Mouse (Mus musculus): Measurements from ENCODE around the gene Optn. TPM values are rescaled to one million over a fixed set of nuclear protein-coding genes. Genes with fewer than 3 reads are reported as not detected.

The Optn gene
- polyA plus RNA-seq, 1 experiment from 2014 or later: 41.0 TPM

DNA sequence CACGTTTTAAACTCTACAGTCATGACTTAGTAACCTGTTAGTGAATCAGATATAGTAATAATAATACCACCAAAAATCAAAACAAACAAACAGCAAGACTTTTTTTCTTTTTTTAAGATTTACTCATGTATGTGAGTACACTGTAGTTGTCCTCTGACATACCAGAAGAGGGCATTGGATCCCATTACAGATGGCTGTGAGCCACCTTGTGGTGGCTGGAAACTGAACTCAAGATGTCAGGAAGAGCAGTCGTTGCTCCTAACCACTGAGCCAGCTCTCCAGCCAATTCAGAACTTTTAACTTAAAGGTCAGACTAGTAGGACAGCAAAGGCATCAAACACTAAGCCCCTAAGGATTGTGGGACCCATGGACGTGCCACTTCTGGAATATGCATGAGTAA is 64.9 kb downstream of the Optn start:
- no peak overlapping the region for H3K4me3 ChIP-seq (ENCODE audit: low read depth, low read length)
- H3K4me1 ChIP-seq (ENCODE audit: insufficient read depth): peaks cover 6% of the 10 kb centered on the region; the same call in 1 of the 2 replicates
- ATAC-seq (no peak), DNase-seq (no peak)
- H3K36me3 ChIP-seq (replicated peaks; ENCODE audit: insufficient read depth, low read length): peaks cover 52% of the 10 kb centered on the region
- no peak overlapping the region for H3K4me2 ChIP-seq (ENCODE audit: low read depth, low read length)
- H3K9ac ChIP-seq (replicated peaks): no peak overlapping the region
- no peaks in the 10 kb centered on the region for H3K27me3 ChIP-seq (ENCODE audit: insufficient read depth, low read length)
- H3K27ac ChIP-seq (ENCODE audit: low read depth): no peak overlapping the region
- TF ChIP-seq CTCF (IDR thresholded peaks at IDR 0.05; ENCODE audit: low read depth) (peak; percentile 61), EP300 (IDR thresholded peaks at IDR 0.05; ENCODE audit: low read depth) (no peak)
- no peaks in the 10 kb centered on the region for H3K9me3 ChIP-seq (ENCODE audit: low read length)
- WGBS (ENCODE audit: insufficient replicate concordance): 67% methylated on average over 3 of the region's 3 CpGs

DNA sequence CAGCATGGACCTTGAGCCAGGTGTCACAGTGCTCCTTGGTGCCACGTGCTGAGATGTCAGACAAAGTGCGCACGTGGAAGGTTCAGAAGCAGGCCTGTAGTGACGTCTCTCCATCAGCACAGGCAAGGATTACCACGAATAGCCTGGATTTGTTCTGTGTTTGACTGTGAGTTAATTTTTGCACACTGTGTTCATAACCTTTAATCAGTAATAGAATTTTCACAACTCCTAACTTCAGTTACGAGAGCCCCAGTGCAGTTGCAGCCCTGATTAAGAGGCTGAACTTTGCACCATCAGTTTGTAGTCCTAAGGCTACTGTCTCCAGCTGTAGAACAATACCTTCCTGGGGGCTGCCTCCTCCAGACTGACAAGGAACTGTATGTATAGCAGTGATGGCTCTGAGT is 67.4 kb downstream of the Optn start:
- TF ChIP-seq EP300 (IDR thresholded peaks at IDR 0.05; ENCODE audit: low read depth) (peak; percentile 58), CTCF (IDR thresholded peaks at IDR 0.05; ENCODE audit: low read depth) (no peak)
- Histone ChIP-seq H3K27me3 (ENCODE audit: insufficient read depth, low read length) (no peaks in the 10 kb centered on the region), H3K4me1 (ENCODE audit: insufficient read depth) (peaks cover 6% of the 10 kb centered on the region; the same call in 1 of the 2 replicates), H3K9me3 (ENCODE audit: low read length) (no peaks in the 10 kb centered on the region), H3K36me3 (replicated peaks; ENCODE audit: insufficient read depth, low read length) (peaks cover 55% of the 10 kb centered on the region), H3K4me3 (ENCODE audit: low read depth, low read length) (no peak overlapping the region), H3K27ac (ENCODE audit: low read depth) (peak overlapping the region; percentile 88), H3K4me2 (ENCODE audit: low read depth, low read length) (no peak overlapping the region), H3K9ac (replicated peaks) (no peak overlapping the region)
- 77% methylated on average over 6 of the region's 6 CpGs for WGBS (ENCODE audit: insufficient replicate concordance)
- peak; percentile 95 for ATAC-seq
- peak; percentile 52 for DNase-seq

DNA sequence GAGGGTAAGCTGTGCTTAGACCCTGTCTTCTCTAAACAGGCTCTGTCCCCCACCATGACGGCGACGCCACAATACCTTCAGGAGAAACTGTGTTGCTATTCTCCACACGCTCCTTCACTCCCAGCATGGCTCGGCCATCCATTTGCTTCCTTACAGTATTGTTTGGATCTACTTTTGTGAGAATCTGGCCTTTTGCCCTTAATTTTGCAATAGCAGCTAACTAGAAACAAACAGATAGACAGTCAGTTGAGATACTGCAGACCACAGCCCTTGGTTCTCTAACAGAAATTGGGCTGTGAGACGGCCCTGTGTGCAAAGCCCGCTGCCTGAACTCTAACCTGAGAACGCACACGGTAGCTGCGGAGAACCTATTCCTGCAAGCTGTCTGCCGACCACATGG is 68.2 kb downstream of the Optn start:
- no peak for TF ChIP-seq EP300 (IDR thresholded peaks at IDR 0.05; ENCODE audit: low read depth)
- TF ChIP-seq CTCF (IDR thresholded peaks at IDR 0.05; ENCODE audit: low read depth): no peak
- WGBS (ENCODE audit: insufficient replicate concordance): 76% methylated on average over 11 of the region's 11 CpGs
- H3K9me3 ChIP-seq (ENCODE audit: low read length): no peaks in the 10 kb centered on the region
- ATAC-seq (peak; percentile 8; the same call in 1 of the 2 replicates), DNase-seq (no peak)
- H3K36me3 ChIP-seq (replicated peaks; ENCODE audit: insufficient read depth, low read length): peaks cover 55% of the 10 kb centered on the region
- H3K9ac ChIP-seq (replicated peaks): no peak overlapping the region
- H3K4me3 ChIP-seq (ENCODE audit: low read depth, low read length): no peak overlapping the region
- H3K27ac ChIP-seq (ENCODE audit: low read depth): peak overlapping the region; percentile 46; the same call in 1 of the 2 replicates
- H3K4me1 ChIP-seq (ENCODE audit: insufficient read depth): peaks cover 6% of the 10 kb centered on the region; the same call in 1 of the 2 replicates
- no peak overlapping the region for H3K4me2 ChIP-seq (ENCODE audit: low read depth, low read length)
- no peaks in the 10 kb centered on the region for H3K27me3 ChIP-seq (ENCODE audit: insufficient read depth, low read length)

DNA sequence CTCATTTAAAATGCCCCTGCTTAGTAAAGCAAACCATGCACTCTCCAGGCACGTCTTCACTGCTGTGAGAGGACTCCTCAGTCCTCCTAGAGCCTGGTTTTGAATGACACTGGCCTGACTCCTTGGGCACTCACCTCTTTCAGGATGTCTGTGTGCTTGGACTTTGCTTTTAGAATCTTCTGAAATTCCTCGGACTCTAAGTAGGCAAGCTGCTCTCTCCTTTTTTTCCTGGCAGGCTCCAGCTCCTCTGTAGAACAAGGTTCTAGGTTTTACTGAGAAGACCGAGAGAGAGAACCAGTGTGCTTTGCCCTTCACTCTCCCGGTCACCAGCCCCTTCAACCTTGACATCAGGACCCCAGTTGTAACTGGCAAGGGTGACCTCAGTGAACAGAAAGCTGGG is 69.4 kb downstream of the Optn start:
- H3K4me3 ChIP-seq (ENCODE audit: low read depth, low read length): no peak overlapping the region

DNA sequence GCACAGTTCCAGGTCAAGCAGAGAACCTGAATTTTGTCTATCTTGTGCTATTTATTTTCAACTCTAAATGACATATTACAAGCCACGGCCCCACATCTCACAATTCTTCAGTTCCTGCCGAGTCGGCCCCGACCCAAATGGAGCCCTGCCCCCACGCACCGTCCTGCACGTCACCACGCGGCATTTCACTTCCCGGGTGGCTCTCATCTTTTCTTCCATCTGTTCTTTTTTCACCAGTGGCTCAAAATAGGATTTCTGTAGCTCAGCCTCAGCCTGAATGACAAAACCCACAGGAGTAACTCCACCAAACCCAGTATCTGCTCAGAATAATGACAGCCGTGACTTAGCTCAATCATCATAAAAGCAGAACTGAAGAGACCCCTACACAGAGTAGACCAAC is 70.3 kb downstream of the Optn start:
- H3K27ac ChIP-seq (ENCODE audit: low read depth): no peak overlapping the region
- H3K36me3 ChIP-seq (replicated peaks; ENCODE audit: insufficient read depth, low read length): peaks cover 55% of the 10 kb centered on the region
- no peak overlapping the region for H3K9ac ChIP-seq (replicated peaks)
- H3K4me3 ChIP-seq (ENCODE audit: low read depth, low read length): no peak overlapping the region
- H3K27me3 ChIP-seq (ENCODE audit: insufficient read depth, low read length): no peaks in the 10 kb centered on the region
- TF ChIP-seq EP300 (IDR thresholded peaks at IDR 0.05; ENCODE audit: low read depth): no peak
- H3K9me3 ChIP-seq (ENCODE audit: low read length): no peaks in the 10 kb centered on the region
- 92% methylated on average over 11 of the region's 11 CpGs for WGBS (ENCODE audit: insufficient replicate concordance)
- peaks cover 6% of the 10 kb centered on the region; the same call in 1 of the 2 replicates for H3K4me1 ChIP-seq (ENCODE audit: insufficient read depth)
- DNase-seq (no peak), ATAC-seq (no peak)
- H3K4me2 ChIP-seq (ENCODE audit: low read depth, low read length): no peak overlapping the region

More for the DNA sequence above, 69.4 kb downstream of the Optn start:
- H3K9me3 ChIP-seq (ENCODE audit: low read length): no peaks in the 10 kb centered on the region
- 92% methylated on average over 4 of the region's 4 CpGs for WGBS (ENCODE audit: insufficient replicate concordance)
- H3K4me1 ChIP-seq (ENCODE audit: insufficient read depth): peaks cover 6% of the 10 kb centered on the region; the same call in 1 of the 2 replicates
- H3K27me3 ChIP-seq (ENCODE audit: insufficient read depth, low read length): no peaks in the 10 kb centered on the region
- H3K4me2 ChIP-seq (ENCODE audit: low read depth, low read length): no peak overlapping the region
- no peak overlapping the region for H3K9ac ChIP-seq (replicated peaks)
- DNase-seq (no peak), ATAC-seq (no peak)
- peaks cover 60% of the 10 kb centered on the region for H3K36me3 ChIP-seq (replicated peaks; ENCODE audit: insufficient read depth, low read length)
- TF ChIP-seq CTCF (IDR thresholded peaks at IDR 0.05; ENCODE audit: low read depth) (no peak), EP300 (IDR thresholded peaks at IDR 0.05; ENCODE audit: low read depth) (no peak)
- no peak overlapping the region for H3K27ac ChIP-seq (ENCODE audit: low read depth)

GRCm38 (mm10) chr2:4988826-4989424 is 74.9 kb downstream of the Optn start:
- no peak overlapping the region for H3K9ac ChIP-seq (replicated peaks)
- H3K27me3 ChIP-seq (ENCODE audit: insufficient read depth, low read length): no peaks in the 10 kb centered on the region
- no peak overlapping the region for H3K27ac ChIP-seq (ENCODE audit: low read depth)
- H3K9me3 ChIP-seq (ENCODE audit: low read length): no peaks in the 10 kb centered on the region
- DNase-seq (no peak), ATAC-seq (0 out of 2 replicates have a peak, but pooled peaks have one; percentile 44)
- no peak overlapping the region for H3K4me2 ChIP-seq (ENCODE audit: low read depth, low read length)
- TF ChIP-seq EP300 (IDR thresholded peaks at IDR 0.05; ENCODE audit: low read depth) (no peak), CTCF (IDR thresholded peaks at IDR 0.05; ENCODE audit: low read depth) (peak; percentile 43; the same call in 1 of the 2 replicates)
- H3K4me3 ChIP-seq (ENCODE audit: low read depth, low read length): no peak overlapping the region
- H3K4me1 ChIP-seq (ENCODE audit: insufficient read depth): 0 out of 2 replicates have a peak, but pooled peaks cover 3% of the 10 kb centered on the region
- H3K36me3 ChIP-seq (replicated peaks; ENCODE audit: insufficient read depth, low read length): peaks cover 32% of the 10 kb centered on the region
- WGBS (ENCODE audit: insufficient replicate concordance): 79% methylated on average over 11 of the region's 11 CpGs
